Mouse (Mus musculus): ENCODE data around the gene Wbp2.

- no peak for TF ChIP-seq CTCF (IDR thresholded peaks at IDR 0.05; ENCODE audit: extremely low read depth, insufficient read depth, insufficient read length, insufficient replicate concordance)
- TF ChIP-seq POLR2A (IDR thresholded peaks at IDR 0.05; ENCODE audit: low read depth, low read length): no peak
These were observed 26.2 kb downstream of the Wbp2 start for GRCm38 (mm10) chr11:116060596-116060995.

Data from spleen, adult 2 months (tissue).